ENCODE assay signal across 8 mouse cellular contexts in genomic region chr11:51606447-51607095, GRCm38 (mm10). TPM values are rescaled to one million over a fixed set of nuclear protein-coding genes. Genes with fewer than 3 reads are reported as not detected.
DNase-seq lines count a peak whose midpoint lies in the region; ATAC-seq and TF ChIP-seq lines count a peak whose summit lies in the region.

Gene Hnrnpab, minus strand, starts transcription at chr11:51606847.

- DNase-seq in gastrocnemius, postnatal 10 days, result peak; percentile 92
- DNase-seq in induced T-regulatory cell, adult 2 months (ENCODE audit: low read depth), result peak; percentile 99
- DNase-seq in left cerebral cortex, adult 9 months (ENCODE audit: low spot score in 2 of 2), result peak; percentile 93 to 99
- peak; percentile 96 for DNase-seq in right cerebral cortex, postnatal 14 days
- peak; percentile 96 to 97 for DNase-seq in urinary bladder, postnatal 36 days (ENCODE audit: low spot score in 2 of 2)

- peaks cover 2% of the 10 kb centered on the region for H3K4me1 ChIP-seq in cortical plate, adult 2 months (ENCODE audit: control insufficient read depth, insufficient read depth, low read length)

- TF ChIP-seq CTCF in cortical plate, adult 2 months (IDR thresholded peaks at IDR 0.05; ENCODE audit: extremely low read depth, insufficient read depth, low read length), result no peak

- peak within 1 kb of the TSS; percentile 82 for H3K27ac ChIP-seq in cortical plate, adult 2 months (ENCODE audit: insufficient read depth, low read length)

- TF ChIP-seq POLR2A in cortical plate, adult 2 months (IDR thresholded peaks at IDR 0.05; ENCODE audit: extremely low read depth, insufficient read depth, low read length), result peak; percentile 99

- peak within 1 kb of the TSS; percentile 35 for H3K4me3 ChIP-seq in cortical plate, adult 2 months (ENCODE audit: insufficient read depth, low read length)

- ATAC-seq in activated CD4-positive, CD25-positive, alpha-beta regulatory T cell, adult 4 months, result peak; percentile 78
- peak; percentile 74 for ATAC-seq in megakaryocyte progenitor cell, adult 5-6 weeks (replicated peaks; ENCODE audit: poor library complexity)

RNA-seq across cellular contexts. Expression of gene Hnrnpab, which starts in this region (rescaled TPM):
- 10 to 100 TPM; 39.0 to 43.1 TPM for polyA plus RNA-seq in activated CD4-positive, CD25-positive, alpha-beta regulatory T cell, adult 4 months (2017; shearing (Covaris generic))
- polyA plus RNA-seq in cortical plate, adult 2 months (2012; rRNA removed), result 98.4 and 100 TPM in 2 replicates
- 100 to 1,000 TPM; 180 to 186 TPM for total RNA-seq in gastrocnemius, postnatal 10 days (2021)
- 645 and 667 TPM in 2 replicates for total RNA-seq in megakaryocyte progenitor cell, adult 5-6 weeks (2015)
- total RNA-seq in megakaryocyte progenitor cell, adult 5-6 weeks (2017), result 984 and 1,159 TPM in 2 replicates

Comparison
In these comparisons a context has a peak if more than half of its experiments do, and no peak if none do; other contexts are left out.
1. Peak in every context shown above with its lines: DNase-seq, ATAC-seq, H3K4me3 ChIP-seq and H3K27ac ChIP-seq.